Mouse (Mus musculus): ENCODE results near the gene Camkmt. TPM values are rescaled to one million over a fixed set of nuclear protein-coding genes. Genes with fewer than 3 reads are reported as not detected.

The Camkmt gene
- polyA plus RNA-seq, 1 experiment, result 3.3 TPM

GRCm38 (mm10) chr17:85351301-85351700 is 260.9 kb downstream of the Camkmt start:
- H3K4me1 ChIP-seq (ENCODE audit: control insufficient read depth, insufficient read depth, insufficient read length), result no peaks in the 10 kb centered on the region
- no peaks in the 10 kb centered on the region for H3K27me3 ChIP-seq (ENCODE audit: control insufficient read depth, insufficient read depth, low read length)
- no peak overlapping the region for H3K4me3 ChIP-seq (ENCODE audit: extremely low read depth, insufficient read depth, insufficient read length)
- no peak overlapping the region for H3K27ac ChIP-seq (ENCODE audit: insufficient read depth, low read length)
- TF ChIP-seq POLR2A (IDR thresholded peaks at IDR 0.05; ENCODE audit: low read depth, low read length) (no peak), CTCF (IDR thresholded peaks at IDR 0.05; ENCODE audit: extremely low read depth, insufficient read depth, insufficient read length, insufficient replicate concordance) (no peak)
- no peak for DNase-seq (ENCODE audit: low read depth in 1 of 2, low spot score in 2 of 2)
- no peaks in the 10 kb centered on the region for H3K36me3 ChIP-seq (ENCODE audit: control insufficient read depth, insufficient read depth, low read length)
- 84% methylated on average over 8 of the region's 8 CpGs for WGBS

GRCm38 (mm10) chr17:85352731-85353130 is 262.4 kb downstream of the Camkmt start:
- no peak for DNase-seq (ENCODE audit: low read depth in 1 of 2, low spot score in 2 of 2)

DNA sequence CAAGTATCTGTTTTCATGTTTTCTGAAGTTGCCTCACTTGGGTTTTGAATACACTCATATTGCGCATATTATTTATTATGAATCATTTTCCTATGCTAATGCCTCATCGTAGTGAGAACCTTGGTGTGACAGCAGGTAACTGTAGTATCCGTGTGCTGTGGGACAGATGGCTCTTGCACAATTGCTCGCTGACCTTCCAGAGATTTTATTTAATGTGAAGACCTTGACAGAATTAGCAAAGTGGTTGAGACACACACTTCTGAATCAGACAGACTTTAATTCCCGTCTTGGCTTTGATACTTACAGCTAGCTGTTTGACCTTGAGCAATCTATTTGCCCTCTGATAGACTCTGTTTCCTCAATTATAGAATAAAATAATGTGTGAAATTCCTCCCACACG is 262.8 kb downstream of the Camkmt start:
- no peak for DNase-seq (ENCODE audit: low read depth in 1 of 2, low spot score in 2 of 2)
- H3K27me3 ChIP-seq (ENCODE audit: control insufficient read depth, insufficient read depth, low read length), result no peaks in the 10 kb centered on the region
- no peak overlapping the region for H3K4me3 ChIP-seq (ENCODE audit: extremely low read depth, insufficient read depth, insufficient read length)
- no peaks in the 10 kb centered on the region for H3K4me1 ChIP-seq (ENCODE audit: control insufficient read depth, insufficient read depth, insufficient read length)
- no peaks in the 10 kb centered on the region for H3K36me3 ChIP-seq (ENCODE audit: control insufficient read depth, insufficient read depth, low read length)
- no peak overlapping the region for H3K27ac ChIP-seq (ENCODE audit: insufficient read depth, low read length)
- no peak for TF ChIP-seq CTCF (IDR thresholded peaks at IDR 0.05; ENCODE audit: extremely low read depth, insufficient read depth, insufficient read length, insufficient replicate concordance)
- 83% methylated on average over 6 of the region's 6 CpGs for WGBS

More at GRCm38 (mm10) chr17:85352731-85353130, 262.4 kb downstream of the Camkmt start:
- TF ChIP-seq CTCF (IDR thresholded peaks at IDR 0.05; ENCODE audit: extremely low read depth, insufficient read depth, insufficient read length, insufficient replicate concordance) (no peak), POLR2A (IDR thresholded peaks at IDR 0.05; ENCODE audit: low read depth, low read length) (no peak)
- no peaks in the 10 kb centered on the region for H3K4me1 ChIP-seq (ENCODE audit: control insufficient read depth, insufficient read depth, insufficient read length)
- no peak overlapping the region for H3K4me3 ChIP-seq (ENCODE audit: extremely low read depth, insufficient read depth, insufficient read length)
- H3K36me3 ChIP-seq (ENCODE audit: control insufficient read depth, insufficient read depth, low read length), result no peaks in the 10 kb centered on the region
- H3K27me3 ChIP-seq (ENCODE audit: control insufficient read depth, insufficient read depth, low read length), result no peaks in the 10 kb centered on the region
- H3K27ac ChIP-seq (ENCODE audit: insufficient read depth, low read length), result no peak overlapping the region
- 86% methylated on average over 7 of the region's 7 CpGs for WGBS

GRCm38 (mm10) chr17:85353636-85354035 is 263.3 kb downstream of the Camkmt start:
- WGBS, result 88% methylated on average over 10 of the region's 10 CpGs
- TF ChIP-seq CTCF (IDR thresholded peaks at IDR 0.05; ENCODE audit: extremely low read depth, insufficient read depth, insufficient read length, insufficient replicate concordance), result no peak
- TF ChIP-seq POLR2A (IDR thresholded peaks at IDR 0.05; ENCODE audit: low read depth, low read length), result no peak
- DNase-seq (ENCODE audit: low read depth in 1 of 2, low spot score in 2 of 2), result no peak
- Histone ChIP-seq H3K36me3 (ENCODE audit: control insufficient read depth, insufficient read depth, low read length) (no peaks in the 10 kb centered on the region), H3K4me1 (ENCODE audit: control insufficient read depth, insufficient read depth, insufficient read length) (no peaks in the 10 kb centered on the region), H3K27ac (ENCODE audit: insufficient read depth, low read length) (no peak overlapping the region), H3K27me3 (ENCODE audit: control insufficient read depth, insufficient read depth, low read length) (no peaks in the 10 kb centered on the region), H3K4me3 (ENCODE audit: extremely low read depth, insufficient read depth, insufficient read length) (no peak overlapping the region)

DNA sequence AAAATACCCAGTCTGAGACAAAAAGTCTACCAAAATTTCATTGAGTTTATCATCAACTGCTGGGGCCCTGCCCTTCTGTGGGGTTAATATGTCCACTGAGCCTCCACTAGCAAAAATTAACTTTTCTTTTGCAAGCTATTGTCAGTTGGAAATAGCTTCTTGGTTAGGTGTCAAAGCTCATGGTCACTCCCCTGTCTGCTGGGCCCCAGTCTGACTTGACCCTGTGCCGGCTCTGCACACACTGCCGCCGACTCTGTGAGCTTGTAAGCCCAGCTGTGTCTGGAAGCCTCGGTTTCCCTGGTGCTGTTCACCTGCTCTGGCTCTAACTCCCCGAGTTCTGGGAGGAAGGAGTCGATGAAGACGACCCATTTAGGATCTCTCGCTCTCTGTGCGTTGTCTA is 265.0 kb downstream of the Camkmt start:
- Histone ChIP-seq H3K4me1 (ENCODE audit: control insufficient read depth, insufficient read depth, insufficient read length) (no peaks in the 10 kb centered on the region), H3K27ac (ENCODE audit: insufficient read depth, low read length) (no peak overlapping the region), H3K36me3 (ENCODE audit: control insufficient read depth, insufficient read depth, low read length) (no peaks in the 10 kb centered on the region), H3K4me3 (ENCODE audit: extremely low read depth, insufficient read depth, insufficient read length) (no peak overlapping the region), H3K27me3 (ENCODE audit: control insufficient read depth, insufficient read depth, low read length) (no peaks in the 10 kb centered on the region)
- DNase-seq (ENCODE audit: low read depth in 1 of 2, low spot score in 2 of 2), result no peak
- WGBS, result 87% methylated on average over 9 of the region's 9 CpGs
- TF ChIP-seq CTCF (IDR thresholded peaks at IDR 0.05; ENCODE audit: extremely low read depth, insufficient read depth, insufficient read length, insufficient replicate concordance), result no peak
- no peak for TF ChIP-seq POLR2A (IDR thresholded peaks at IDR 0.05; ENCODE audit: low read depth, low read length)

DNA sequence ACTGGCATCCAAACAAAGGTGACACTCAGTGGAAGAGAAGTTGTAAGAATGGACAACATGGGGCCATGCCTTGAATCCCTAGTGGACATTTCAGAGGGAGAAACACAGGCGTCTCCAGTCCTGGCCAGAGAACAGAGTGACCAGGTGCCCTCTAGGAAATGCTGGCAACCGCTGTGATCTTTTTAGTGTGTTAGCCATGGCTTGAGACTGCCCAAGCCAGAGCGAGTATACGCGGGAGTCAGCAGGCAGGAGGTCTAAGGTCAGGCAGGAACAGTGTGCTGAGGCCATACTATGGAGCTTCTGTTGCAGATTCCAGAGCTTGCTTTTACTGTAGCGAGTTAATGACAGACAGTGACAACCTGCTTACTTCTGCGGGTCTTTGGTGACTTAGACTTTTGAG is 270.7 kb downstream of the Camkmt start:
- Histone ChIP-seq H3K27ac (ENCODE audit: insufficient read depth, low read length) (no peak overlapping the region), H3K27me3 (ENCODE audit: control insufficient read depth, insufficient read depth, low read length) (no peaks in the 10 kb centered on the region), H3K4me3 (ENCODE audit: extremely low read depth, insufficient read depth, insufficient read length) (no peak overlapping the region), H3K36me3 (ENCODE audit: control insufficient read depth, insufficient read depth, low read length) (no peaks in the 10 kb centered on the region), H3K4me1 (ENCODE audit: control insufficient read depth, insufficient read depth, insufficient read length) (no peaks in the 10 kb centered on the region)
- WGBS, result 92% methylated on average over 7 of the region's 7 CpGs
- no peak for DNase-seq (ENCODE audit: low read depth in 1 of 2, low spot score in 2 of 2)
- no peak for TF ChIP-seq CTCF (IDR thresholded peaks at IDR 0.05; ENCODE audit: extremely low read depth, insufficient read depth, insufficient read length, insufficient replicate concordance)
- no peak for TF ChIP-seq POLR2A (IDR thresholded peaks at IDR 0.05; ENCODE audit: low read depth, low read length)

DNA sequence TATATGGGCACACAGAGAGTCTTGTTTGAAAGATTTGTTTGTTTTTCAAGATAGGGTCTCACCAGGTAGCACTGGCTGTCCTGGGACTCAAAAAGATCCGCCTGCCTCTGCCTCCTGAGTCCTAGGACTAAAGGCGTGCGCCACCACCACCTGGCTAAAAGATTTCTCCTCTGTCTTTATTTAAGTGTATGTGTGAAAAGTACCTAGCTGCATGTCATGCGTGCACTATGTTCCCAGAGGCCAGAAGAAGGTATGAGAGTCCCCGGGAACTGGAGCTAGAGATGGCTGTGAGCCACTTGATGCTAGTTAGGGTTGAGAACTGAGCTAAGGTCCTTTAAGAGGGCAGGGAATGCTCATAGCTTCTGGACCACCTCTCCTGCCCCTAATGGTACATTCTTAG is 277.0 kb downstream of the Camkmt start:
- WGBS, result 91% methylated on average over 5 of the region's 5 CpGs
- H3K27ac ChIP-seq (ENCODE audit: insufficient read depth, low read length), result no peak overlapping the region
- no peak overlapping the region for H3K4me3 ChIP-seq (ENCODE audit: extremely low read depth, insufficient read depth, insufficient read length)
- H3K27me3 ChIP-seq (ENCODE audit: control insufficient read depth, insufficient read depth, low read length), result no peaks in the 10 kb centered on the region
- H3K36me3 ChIP-seq (ENCODE audit: control insufficient read depth, insufficient read depth, low read length), result no peaks in the 10 kb centered on the region
- DNase-seq (ENCODE audit: low read depth in 1 of 2, low spot score in 2 of 2), result no peak
- no peaks in the 10 kb centered on the region for H3K4me1 ChIP-seq (ENCODE audit: control insufficient read depth, insufficient read depth, insufficient read length)
- no peak for TF ChIP-seq CTCF (IDR thresholded peaks at IDR 0.05; ENCODE audit: extremely low read depth, insufficient read depth, insufficient read length, insufficient replicate concordance)
- no peak for TF ChIP-seq POLR2A (IDR thresholded peaks at IDR 0.05; ENCODE audit: low read depth, low read length)
